Mouse (Mus musculus): Measurements from ENCODE around the gene Ctnnal1. TPM values are rescaled to one million over a fixed set of nuclear protein-coding genes. Genes with fewer than 3 reads are reported as not detected.
A peak's percentile ranks its signal among the peaks of the same experiment; 100 is the strongest.

Gene Ctnnal1
- total RNA-seq, 2 experiments from 2014 or later, result 17.0 to 18.6 TPM

GRCm38 (mm10) chr4:56801907-56802668 is 62.9 kb downstream of the Ctnnal1 start, which contains the start of the genes Elp1 and Fam206a:
Elp1 (minus strand) TSS chr4:56802331.
Fam206a (plus strand) TSS chr4:56802345.
- DNase-seq, result peak; percentile 99

DNA sequence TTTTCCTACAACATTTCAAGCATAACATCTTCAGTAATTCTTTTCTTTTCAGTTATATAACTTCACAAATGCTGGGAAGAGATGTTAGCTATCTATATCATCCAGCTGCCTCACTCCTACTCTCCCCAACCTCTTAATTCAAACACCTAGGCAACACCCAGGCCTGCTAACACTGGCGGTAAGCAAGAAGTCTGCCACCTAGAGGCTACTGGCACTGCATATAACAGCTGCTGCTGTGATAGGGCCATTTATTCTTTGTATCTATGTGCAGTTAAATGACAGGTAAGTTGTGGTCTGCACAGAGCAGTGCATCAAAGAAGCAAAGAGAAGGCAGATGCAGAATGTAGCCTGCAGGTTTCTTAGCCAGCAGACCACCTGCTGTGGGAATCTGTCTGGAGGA is 73.6 kb downstream of the Ctnnal1 start:
- DNase-seq, result peak; percentile 7

GRCm38 (mm10) chr4:56771065-56771464 is 93.9 kb downstream of the Ctnnal1 start:
- DNase-seq, result no peak

GRCm38 (mm10) chr4:56768913-56769312 is 96.1 kb downstream of the Ctnnal1 start:
- DNase-seq, result peak; percentile 15

DNA sequence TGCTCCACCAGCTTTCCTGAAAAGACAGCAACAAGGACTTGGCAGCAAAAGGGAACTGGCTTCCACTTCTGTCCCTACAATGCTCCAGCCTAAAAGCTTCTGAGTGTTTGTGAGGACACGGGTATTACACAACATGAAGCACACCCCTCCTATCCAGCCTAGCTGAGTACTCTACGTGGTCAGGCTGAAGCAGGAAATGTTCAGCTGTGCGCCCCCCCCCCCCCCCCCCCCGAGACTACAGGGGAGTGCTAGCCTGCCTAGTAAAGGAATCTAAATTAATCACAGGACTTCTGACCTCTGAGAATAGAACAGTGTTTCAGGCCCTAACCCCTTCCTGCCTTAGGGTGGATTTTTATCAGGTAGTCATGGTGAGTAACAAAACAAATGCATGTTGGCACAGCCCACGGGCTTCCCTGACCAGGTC is 97.1 kb downstream of the Ctnnal1 start:
- DNase-seq, result no peak

Small RNA genes within 50 kb of the gene (microRNA-seq; reads per million reads assigned to microRNA genes)
- gene Mir32, result 85.4 reads per million, percentile 42 among the genes with 10 or more reads in this experiment

Other genes starting within 250 kb of the Ctnnal1 start
- gene Gm26657, start 125.1 kb downstream of the Ctnnal1 start, total RNA-seq (2021), result not detected
- gene Actl7b, start 123.7 kb downstream of the Ctnnal1 start, total RNA-seq (2021), result not detected
- gene Actl7a, start 121.8 kb downstream of the Ctnnal1 start, total RNA-seq (2021), result not detected
- 10 to 100 TPM; 25.5 to 30.9 TPM for gene Elp1, start 62.9 kb downstream of the Ctnnal1 start, total RNA-seq (2021)
- gene Fam206a, start 62.8 kb downstream of the Ctnnal1 start, total RNA-seq (2021), result 10 to 100 TPM in 1 of 2 experiments, 1 to 10 TPM in 1; 9.8 to 11.3 TPM
- gene Tmem245, start 82.2 kb upstream of the Ctnnal1 start, total RNA-seq (2021), result 10 to 100 TPM; 33.4 to 45.3 TPM
- gene Frrs1l, start 125.2 kb upstream of the Ctnnal1 start, total RNA-seq (2021), result under 1 TPM; 0.27 to 0.61 TPM

All from adrenal gland, postnatal 10 days (tissue).